Mouse (Mus musculus) right cerebral cortex, postnatal 14 days (tissue): ENCODE results near the gene Syce2.
"Not testable (repeated sequence)": the region's sequence is repeated elsewhere in the genome, so short reads cannot be mapped to it uniquely, and the experiment has no call there.

ENCODE experiments used
- DNase-seq: peaks from one replicate; pipeline ENCODE4 v3.0.0; 2022

Gene Syce2

DNA sequence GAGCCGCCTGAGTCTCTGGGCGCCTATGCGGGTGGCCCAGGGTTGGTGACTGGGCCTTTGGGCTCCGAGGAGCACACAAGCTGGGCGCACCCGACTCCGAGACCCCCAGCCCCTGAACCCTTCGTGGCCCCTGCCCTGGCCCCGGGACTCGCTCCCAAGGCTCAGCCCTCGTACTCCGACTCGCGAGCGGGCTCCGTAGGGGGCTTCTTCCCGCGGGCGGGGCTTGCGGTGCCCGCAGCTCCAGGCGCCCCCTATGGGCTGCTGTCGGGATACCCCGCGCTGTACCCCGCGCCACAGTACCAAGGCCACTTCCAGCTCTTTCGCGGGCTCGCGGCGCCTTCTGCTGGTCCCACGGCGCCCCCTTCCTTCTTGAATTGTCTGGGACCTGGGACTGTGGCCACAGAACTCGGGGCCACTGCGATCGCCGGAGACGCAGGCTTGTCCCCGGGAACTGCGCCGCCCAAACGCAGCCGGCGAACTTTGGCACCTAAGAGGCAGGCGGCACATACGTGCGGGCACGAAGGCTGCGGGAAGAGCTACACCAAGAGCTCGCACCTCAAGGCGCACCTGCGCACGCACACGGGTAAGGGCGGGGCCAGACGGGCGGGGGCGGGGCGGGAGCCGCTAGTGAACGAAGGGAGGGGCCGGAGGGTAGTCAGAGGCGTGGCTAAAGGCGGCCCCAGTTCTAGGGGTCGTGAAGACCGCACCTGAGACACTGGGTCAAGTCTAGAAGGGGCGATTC is 31.2 kb downstream of the Syce2 start:
- DNase-seq = peak; percentile 93

DNA sequence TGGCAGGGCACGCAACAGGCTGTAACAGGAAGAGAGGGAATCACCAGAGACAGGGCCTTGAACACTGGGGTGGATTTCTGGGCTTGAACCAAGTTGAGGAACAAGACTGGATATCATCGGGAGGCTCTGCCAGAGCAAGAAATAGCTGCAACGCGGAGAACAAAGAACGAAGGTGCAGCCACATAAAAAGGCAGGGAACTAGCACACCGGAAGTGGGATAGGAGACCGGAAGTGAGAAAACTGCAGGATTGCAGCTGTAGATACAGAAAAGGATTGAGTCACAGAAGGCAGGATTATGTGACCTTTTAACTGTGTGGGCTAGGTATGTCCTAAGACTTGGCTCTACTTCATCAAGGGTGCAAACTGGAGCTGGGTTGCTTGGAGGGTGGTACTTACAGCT is 32.4 kb downstream of the Syce2 start:
- DNase-seq = no peak

DNA sequence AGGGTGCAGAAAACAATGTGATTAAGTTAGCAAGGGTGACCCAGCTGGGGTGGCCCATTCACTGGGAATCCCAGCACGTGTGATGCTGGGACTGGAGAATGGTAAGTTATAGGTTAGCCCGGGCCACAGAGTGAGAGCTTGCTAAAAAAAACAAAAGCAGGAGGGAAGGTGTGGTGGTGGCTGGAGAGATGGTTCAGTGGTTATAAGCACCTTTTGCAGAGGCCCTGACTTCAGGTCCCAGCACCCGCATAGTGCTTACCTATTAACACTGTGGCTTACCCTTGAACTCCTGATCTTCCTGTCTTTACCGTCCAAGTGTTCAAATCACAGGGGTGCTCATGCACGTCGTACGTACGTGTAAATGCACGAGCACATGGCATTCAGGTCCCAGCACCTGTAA is 35.1 kb downstream of the Syce2 start:
- no peak for DNase-seq

DNA sequence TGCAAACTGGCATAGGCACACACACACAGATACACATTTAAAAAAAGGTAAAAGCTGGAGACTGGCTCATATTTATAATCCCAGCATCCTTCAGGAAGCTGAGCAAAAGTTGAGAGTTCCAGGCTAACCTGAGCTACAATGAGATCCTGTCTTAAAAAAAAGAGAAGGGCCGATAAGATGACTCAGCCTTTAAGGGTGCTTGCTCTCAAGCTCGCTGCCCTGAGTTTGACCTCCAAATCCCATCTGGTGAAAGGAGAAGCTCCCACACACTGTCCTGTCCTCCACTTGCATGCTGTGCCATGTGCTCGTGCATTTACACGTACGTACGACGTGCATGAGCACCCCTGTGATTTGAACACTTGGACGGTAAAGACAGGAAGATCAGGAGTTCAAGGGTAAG is 35.6 kb downstream of the Syce2 start:
- DNase-seq = no peak

DNA sequence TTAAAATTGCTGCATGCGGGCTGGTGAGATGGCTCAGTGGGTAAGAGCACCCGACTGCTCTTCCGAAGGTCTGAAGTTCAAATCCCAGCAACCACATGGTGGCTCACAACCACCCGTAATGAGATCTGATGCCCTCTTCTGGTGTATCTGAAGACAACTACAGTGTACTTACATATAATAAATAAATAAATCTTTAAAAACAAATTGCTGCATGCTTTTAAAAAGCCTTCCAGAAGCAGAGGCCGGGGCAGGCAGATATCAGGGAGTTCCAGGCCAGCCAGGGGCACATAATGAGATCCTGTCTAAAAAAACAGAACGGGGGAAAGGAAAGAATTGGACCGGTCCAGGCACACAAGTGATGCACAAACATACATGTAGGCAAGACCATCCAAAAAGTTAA is 36.1 kb downstream of the Syce2 start:
- DNase-seq = not testable (repeated sequence)

DNA sequence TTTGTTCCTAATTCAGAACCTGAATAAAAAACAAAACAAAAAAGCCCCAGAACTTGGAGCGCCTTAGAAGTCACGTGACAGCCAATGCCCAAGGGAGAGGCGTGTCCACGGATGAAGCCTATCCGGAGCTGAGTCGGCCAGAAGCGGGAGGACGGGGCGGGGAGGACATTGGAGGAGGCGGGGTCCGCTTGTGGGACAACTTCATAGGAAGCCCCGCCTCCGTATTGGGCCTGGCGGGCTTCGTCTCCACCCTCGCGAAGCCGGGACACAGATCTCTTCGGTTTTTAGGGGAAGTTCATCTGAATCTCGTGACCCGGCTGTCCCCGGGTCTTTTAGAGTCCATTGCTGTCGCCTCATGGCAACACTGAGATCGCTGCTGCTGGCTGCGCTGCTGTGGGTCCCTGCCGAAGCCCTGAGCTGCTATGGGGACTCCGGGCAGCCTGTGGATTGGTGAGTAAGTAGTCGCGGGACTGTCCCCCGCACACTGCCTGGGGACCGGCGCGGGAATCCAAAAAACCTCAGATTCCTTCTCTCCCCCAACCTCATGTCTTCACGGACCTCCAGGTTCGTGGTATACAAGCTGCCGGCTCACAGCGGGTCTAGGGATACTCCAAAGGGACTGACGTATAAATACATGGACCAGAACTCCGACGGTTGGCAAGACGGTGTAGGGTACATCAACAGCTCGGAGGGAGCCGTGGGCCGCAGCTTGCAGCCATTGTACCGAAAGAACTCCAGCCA is 36.7 kb downstream of the Syce2 start, which contains the start of gene Dnase2a:
Dnase2a (plus strand) TSS at position 140 of the 741 bp plus-strand sequence.
- DNase-seq = peak; percentile 82

DNA sequence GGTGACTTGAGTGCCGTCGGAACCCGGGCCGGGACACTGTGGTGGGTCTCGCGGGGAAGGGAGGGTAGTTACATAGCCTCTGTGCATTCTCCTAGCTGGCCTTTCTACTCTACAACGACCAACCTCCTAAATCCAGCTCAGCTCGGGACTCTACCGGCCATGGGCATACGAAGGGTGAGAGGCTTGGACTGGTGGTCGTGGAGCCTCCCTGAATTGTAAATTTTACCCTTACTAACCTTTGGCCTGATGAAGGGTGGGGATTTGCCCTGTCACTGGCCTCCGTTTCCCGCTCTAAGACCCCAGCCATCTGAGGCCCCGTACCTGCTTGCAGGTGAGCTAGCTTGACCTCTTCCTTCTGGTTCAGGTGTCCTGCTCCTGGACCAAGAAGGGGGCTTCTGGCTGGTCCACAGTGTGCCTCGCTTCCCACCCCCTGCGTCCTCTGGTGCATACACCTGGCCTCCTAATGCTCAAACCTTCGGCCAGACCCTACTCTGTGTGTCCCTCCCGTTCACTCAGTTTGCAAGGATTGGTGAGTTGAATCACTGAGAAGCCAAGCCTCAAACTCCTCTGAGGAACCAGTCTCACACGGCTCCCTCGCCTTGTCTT is 37.4 kb downstream of the Syce2 start:
- DNase-seq = no peak

DNA sequence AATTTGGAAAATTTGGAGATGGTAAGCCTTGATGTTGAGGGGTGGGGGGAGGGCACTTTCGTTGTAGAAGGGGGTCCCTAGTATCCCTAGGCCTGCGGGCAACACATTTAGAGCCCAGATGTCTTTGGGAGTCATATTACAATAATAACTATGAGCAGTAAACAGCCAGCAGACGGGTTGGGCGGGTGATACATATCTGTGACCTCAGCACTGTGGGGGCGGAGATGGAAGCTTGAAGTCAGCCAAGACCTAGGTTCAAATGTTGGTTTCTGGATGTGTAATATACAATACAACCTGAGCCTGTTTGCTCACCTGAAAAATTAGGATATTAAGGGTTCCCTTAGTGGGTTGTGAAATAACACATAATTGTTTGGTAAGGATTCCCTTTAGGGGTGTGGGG is 38.0 kb downstream of the Syce2 start:
- no peak for DNase-seq

DNA sequence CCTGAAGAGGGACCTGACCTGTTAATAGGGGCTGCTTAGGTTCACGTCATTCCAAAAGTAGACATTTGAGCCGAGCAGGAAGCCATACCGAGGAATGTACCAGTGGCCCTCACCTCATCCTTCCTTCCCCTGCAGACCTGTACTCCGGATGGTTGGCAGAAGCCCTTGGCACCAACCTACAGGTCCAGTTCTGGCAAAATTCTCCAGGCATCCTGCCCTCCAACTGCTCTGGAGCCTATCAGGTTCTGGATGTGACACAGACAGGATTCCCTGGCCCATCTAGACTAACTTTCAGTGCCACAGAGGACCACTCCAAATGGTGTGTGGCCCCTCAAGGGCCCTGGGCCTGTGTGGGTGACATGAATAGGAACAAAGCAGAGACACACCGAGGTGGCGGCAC is 38.6 kb downstream of the Syce2 start:
- no peak for DNase-seq

DNA sequence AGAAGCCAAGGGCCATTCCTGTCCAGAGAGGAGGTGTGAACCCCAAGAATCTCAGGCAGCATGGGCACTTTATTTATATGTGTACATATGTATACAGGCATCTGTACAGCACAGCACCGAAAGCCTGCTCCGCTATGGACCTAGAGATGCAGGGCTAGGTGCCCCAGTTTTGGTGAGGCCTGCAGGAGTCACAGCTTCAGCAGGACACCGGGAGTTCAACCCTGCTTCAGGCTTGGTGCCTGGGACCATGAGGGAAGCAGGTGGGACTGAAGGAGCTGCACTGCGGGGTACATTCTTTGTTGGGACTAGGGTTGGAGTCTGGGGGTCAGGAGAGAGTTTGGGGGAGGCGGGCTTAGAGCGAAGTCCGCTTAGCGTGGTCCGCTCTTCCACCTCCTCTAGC is 39.9 kb downstream of the Syce2 start:
- no peak for DNase-seq

DNA sequence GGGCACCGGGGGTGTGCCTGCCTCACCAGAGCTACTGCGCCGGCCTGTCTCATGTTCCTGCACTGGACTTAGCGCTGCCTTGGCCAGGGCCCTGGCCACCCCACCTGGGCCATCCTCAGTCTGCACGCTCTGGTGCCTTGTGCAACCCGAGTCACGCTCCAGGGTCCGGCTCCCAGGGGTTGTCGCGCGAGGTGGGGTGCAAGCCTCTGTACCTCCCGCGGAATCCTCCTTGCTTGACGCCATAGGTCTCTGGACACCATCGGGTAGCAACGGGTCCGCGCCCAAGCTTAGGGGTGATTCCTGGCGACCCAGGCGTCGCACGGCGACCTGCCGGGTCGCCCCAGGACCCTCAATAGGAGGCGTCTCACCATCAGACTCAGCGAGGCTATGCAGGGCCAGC is 40.5 kb downstream of the Syce2 start:
- DNase-seq = no peak

DNA sequence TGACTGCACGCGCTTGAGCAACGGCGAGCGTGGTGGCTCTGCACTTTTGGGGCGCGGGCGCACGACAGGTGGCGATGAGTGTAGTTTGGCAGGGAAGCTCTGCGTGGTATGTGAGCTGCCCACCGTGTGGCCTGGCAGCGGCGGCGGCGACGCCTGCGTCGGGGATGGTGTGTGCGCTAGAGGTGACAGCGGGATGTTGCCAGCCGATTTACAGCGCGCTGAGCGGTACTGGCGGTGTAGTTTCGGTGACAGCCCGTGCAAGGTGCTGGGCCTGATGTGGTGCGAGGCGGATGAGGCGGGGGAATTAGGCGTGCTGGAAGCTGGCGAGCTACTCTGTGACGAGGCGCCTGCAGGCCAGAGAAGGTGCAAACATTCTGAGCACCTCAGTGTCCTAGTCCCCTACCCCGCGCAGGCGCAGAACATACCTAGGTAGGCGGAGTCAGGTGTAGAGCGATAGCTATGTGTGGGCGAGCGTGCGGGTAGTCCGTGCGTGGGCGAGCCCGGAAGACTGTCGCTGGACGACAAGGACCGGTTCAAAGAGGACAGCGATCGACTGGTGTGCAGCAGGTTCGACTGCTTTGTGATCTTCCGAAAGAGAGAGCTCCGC is 41.1 kb downstream of the Syce2 start:
- DNase-seq = peak; percentile 53

DNA sequence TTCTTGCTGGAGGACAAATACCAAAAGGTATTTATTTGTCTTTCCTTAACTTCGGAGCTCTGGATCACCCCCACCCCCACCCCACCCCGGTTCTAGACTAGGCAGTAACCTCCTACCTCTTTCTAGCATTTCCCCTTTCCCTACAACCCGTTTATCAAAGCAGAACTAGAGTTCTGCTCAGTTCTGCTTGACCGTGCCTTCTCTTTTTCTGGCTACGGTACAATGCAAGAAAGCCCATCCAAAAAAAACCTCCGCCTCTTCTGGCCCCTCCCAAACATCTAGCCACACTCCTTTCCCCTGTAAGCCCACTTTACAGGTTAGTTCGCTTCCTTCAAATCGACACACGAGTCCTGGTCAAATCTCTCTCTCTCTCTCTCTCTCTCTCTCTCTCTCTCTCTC is 41.6 kb downstream of the Syce2 start:
- DNase-seq = no peak

DNA sequence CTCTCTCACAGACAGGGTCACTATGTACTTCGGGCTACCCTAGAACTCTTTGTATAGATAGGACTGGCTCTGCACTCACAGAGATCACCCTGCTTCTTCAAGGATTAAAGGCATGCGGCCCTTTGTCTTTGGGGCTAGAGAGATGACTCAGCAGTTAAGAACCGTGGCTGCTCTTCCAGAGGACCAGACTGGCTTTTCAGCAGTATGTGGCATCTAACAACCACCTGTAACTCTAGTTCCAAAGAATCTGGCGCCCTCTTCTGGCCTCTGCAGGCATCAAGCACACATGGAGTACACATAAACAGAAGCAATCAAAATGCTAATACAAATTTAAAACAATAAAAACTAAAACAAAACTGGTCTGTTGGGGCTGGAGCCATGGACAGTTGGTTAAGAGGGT is 42.0 kb downstream of the Syce2 start:
- DNase-seq = peak; percentile 63

DNA sequence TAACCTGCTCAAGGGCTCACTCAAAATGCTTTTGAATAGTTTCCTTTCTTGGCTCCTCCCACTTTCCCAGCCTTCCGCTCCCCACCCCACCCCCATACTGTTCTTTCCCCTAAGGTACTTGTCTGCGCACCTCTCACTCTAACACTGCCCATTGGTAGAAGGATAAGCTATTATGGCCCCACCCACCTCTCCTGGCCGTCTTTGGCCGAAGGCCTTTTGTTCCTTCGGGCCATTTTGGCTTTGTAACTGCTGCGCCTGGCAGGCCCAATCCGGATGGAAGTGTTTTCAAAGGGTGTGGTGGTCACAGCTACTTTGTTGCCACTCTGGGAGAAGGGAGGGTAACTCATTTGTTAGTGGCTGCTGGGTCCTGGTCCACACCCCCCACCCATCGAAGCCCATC is 43.4 kb downstream of the Syce2 start:
- no peak for DNase-seq

DNA sequence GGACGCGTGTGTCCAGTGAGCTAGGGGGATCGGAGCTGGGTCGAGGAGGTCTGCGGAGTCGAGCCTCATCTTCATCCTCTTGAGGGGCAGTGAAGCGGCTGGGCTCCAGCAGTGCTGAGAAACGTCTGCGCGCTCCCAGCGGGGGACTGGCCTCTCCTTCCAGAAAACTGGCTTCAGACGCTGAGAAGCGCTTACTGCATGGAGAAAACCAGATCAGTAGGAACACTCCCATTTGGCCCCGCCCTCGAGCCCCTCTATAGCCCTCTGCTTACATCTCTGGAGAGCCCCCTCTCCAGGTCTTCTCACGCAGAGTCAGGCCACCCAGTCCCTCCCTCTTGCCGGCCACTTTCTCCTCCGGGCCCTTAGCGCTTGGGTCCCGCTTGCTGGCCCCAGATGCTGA is 45.9 kb downstream of the Syce2 start:
- DNase-seq = no peak

DNA sequence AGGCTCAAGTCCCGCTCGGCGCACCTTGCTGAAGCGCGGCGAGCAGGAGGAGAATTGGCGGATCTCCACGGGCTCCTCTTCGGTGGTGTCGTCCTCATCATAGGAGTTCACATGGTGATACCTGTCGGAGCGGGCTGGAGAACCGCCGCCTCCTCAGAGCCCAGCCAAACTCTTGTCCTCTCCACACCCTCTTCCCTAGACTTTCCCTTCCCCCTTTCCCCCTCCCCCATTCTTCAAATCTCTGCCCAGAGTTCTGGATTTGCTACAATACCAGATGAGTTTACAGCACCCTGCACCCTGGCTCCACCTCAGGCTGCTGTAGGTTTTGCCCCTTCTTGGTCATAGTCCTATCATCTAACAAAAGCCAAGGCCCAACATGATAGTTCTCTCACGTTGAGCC is 46.7 kb downstream of the Syce2 start:
- no peak for DNase-seq

DNA sequence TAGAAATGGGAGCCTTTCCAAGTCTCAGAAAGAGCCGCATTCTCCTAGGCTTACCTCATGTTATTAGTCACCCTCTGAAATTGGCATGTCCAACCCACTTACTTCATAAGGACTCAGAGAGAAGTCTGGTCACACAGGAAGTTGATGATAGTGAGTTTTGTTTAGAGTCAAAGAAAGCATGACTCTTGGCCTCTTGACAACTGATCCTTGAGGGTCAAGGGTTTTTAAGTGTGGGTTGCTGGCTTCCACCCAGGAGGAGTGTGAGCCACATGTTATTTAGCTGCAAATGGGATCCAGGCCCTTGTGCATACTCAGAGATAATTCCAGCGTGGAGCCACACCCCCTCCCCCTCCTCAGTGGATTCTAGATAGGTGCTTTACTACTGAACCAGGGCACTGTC is 49.7 kb downstream of the Syce2 start:
- DNase-seq = no peak

DNA sequence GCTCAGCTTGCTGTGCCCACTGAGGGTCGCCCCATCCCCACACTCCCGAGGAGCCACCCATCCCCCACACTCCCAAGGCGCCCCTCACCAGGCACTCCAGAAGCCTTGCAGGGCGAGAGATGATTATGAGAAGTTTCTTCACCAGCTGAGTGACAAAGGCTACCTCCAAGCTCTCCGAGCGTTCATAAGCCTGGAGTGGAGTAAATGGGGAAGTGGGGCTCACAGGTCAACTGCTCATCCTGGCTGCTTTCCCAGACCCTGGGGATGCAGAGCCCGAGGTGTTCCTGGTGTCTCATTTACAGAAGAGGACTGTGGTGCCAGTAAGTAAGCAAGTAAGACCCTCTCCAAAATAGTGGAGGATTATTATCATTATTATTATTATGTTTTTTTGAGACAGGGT is 53.6 kb downstream of the Syce2 start:
- DNase-seq = no peak

DNA sequence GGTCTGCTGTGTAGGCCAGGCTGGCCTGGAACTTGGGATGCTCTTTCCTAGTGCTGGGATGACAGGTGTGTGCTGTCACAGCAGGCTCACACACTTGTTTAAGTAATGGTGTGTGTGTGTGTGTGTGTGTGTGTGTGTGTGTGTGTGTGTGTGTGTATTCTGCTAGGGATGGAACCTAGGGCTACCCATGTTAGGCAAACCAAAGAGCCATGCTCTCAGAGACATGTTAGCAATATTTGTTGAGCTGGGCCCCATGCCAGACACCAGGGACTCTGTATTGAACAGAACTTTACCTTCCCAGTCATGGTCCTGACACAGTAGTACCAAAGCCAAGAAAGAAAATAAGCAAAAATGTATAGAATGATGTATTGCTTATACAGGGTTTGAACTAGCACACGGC is 55.6 kb downstream of the Syce2 start:
- no peak for DNase-seq

DNA sequence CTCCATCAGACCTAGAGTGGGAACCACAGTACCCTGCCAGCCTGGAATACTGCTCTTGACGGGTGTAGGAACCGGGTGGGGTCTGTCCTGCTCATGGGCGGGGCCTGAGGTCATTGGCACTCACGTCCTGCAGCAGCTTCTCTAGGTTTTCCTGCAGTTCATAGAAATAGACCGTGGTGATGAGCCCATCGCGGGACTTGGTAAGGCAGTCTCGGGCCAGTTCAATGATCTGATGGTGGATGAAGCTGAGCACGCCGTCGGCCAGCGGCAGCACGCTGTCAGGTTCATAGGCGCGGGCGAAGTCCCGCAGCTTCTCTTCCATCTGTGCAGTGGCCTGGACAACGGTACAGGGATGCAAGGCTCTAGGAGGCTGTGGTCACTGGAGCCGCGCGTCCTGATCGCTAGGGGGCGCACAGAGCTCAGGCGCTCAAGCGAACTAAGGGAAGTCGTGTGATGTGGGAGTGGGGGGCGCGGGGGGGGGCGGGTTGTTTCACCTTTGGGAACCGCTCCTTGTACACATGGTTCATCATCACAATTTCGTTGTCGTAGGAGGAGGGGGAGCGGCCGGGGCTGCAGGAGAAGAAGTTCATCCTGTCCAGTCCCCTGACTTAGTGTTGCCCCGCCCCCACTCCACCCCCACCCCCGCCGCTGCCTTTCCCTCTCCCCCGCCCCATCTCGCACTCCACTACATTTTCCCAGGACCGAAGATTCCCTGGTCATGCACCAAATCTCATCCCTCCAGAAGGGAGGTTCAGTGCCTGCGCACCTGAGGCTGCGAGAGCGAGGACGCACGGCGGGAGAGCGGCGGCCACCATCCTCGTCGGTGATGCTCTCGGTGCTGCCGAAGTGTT is 56.8 kb downstream of the Syce2 start:
- DNase-seq = peak; percentile 76

DNA sequence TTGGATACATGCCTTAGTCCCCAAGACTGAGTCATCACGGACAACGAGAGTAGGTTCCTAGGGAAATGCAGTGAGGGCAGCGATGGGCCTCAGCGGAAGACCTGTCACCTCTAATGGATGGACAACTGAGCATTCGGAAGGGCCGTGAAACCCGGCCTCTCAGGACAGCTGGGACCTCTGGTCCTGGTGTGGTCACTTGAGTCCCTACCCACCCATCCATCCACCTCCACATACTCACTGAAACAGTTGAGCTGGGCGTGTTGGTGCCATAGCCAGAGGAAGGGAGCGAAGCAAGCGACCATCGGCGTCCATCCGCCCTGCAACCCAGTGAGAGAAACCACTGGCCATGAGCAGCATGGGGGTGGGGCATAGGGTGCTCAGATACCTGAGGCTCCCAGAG is 58.7 kb downstream of the Syce2 start:
- no peak for DNase-seq
